Mouse (Mus musculus) olfactory bulb, adult 2 months (tissue): ENCODE measurements around the gene Lats2.

Experiments
- CTCF ChIP-seq: fragments of 200-500 bp; IDR thresholded peaks from 2 replicates; pipeline ENCODE4 v1.5.1; 2012; ENCODE audit warnings: low read depth, mild to moderate bottlenecking, low read length, moderate library complexity; ENCODE audit not compliant: insufficient read depth
- POLR2A ChIP-seq: fragments of 200-500 bp; IDR thresholded peaks from 2 replicates; pipeline ENCODE4 v1.6.1; 2012; ENCODE audit warnings: mild to moderate bottlenecking, low read depth, low read length, moderate library complexity; ENCODE audit not compliant: insufficient read depth

GRCm38 (mm10) chr14:57789311-57789710 lies 31.1 kb upstream of the Lats2 start:
- TF ChIP-seq CTCF: no peak
- no peak for TF ChIP-seq POLR2A
